Mouse (Mus musculus) mesoderm, embryonic 11.5 days (tissue): ENCODE results near the gene Auts2.

ENCODE experiments used
- DNase-seq: peaks from one replicate; pipeline ENCODE4 v3.0.0-alpha.2; 2012; ENCODE audit warnings: low read depth, low spot score

The Auts2 gene

GRCm38 (mm10) chr5:132092721-132093120 is 450.4 kb downstream of the Auts2 start:
- DNase-seq, result no peak

- no peak for DNase-seq
Observed at GRCm38 (mm10) chr5:132089496-132090250, 453.5 kb downstream of the Auts2 start.

GRCm38 (mm10) chr5:132088585-132088984 is 454.6 kb downstream of the Auts2 start:
- no peak for DNase-seq

GRCm38 (mm10) chr5:132083753-132084326 is 459.3 kb downstream of the Auts2 start:
- peak; percentile 70 for DNase-seq

GRCm38 (mm10) chr5:132075942-132076341 is 467.2 kb downstream of the Auts2 start:
- DNase-seq, result no peak

GRCm38 (mm10) chr5:132074724-132075374 is 468.3 kb downstream of the Auts2 start:
- DNase-seq, result peak; percentile 76

GRCm38 (mm10) chr5:132074360-132074723 is 468.8 kb downstream of the Auts2 start:
- peak; percentile 81 for DNase-seq

GRCm38 (mm10) chr5:132073677-132074359 is 469.3 kb downstream of the Auts2 start:
- DNase-seq, result peak; percentile 57

GRCm38 (mm10) chr5:132072356-132072755 is 470.8 kb downstream of the Auts2 start:
- DNase-seq, result no peak

- DNase-seq, result peak; percentile 49
Observed at GRCm38 (mm10) chr5:132067750-132068739, 475.1 kb downstream of the Auts2 start.

GRCm38 (mm10) chr5:132060116-132060515 is 483.0 kb downstream of the Auts2 start:
- DNase-seq, result no peak

GRCm38 (mm10) chr5:132052637-132053036 is 490.5 kb downstream of the Auts2 start:
- DNase-seq, result no peak

- DNase-seq, result no peak
Observed at GRCm38 (mm10) chr5:132039584-132039983, 503.6 kb downstream of the Auts2 start.

- no peak for DNase-seq
Observed at GRCm38 (mm10) chr5:132033491-132034350, 509.4 kb downstream of the Auts2 start.

- no peak for DNase-seq
Observed at GRCm38 (mm10) chr5:132030941-132031531, 512.1 kb downstream of the Auts2 start.

GRCm38 (mm10) chr5:132029638-132030037 is 513.5 kb downstream of the Auts2 start:
- no peak for DNase-seq

- DNase-seq, result peak; percentile 60
Observed at GRCm38 (mm10) chr5:132029038-132029437, 514.1 kb downstream of the Auts2 start.

- no peak for DNase-seq
Observed at GRCm38 (mm10) chr5:132027859-132028498, 515.2 kb downstream of the Auts2 start.

GRCm38 (mm10) chr5:132013296-132013695 is 529.8 kb downstream of the Auts2 start:
- DNase-seq, result no peak
